Mouse (Mus musculus): ENCODE measurements around the gene E130218I03Rik.

E130218I03Rik gene

DNA sequence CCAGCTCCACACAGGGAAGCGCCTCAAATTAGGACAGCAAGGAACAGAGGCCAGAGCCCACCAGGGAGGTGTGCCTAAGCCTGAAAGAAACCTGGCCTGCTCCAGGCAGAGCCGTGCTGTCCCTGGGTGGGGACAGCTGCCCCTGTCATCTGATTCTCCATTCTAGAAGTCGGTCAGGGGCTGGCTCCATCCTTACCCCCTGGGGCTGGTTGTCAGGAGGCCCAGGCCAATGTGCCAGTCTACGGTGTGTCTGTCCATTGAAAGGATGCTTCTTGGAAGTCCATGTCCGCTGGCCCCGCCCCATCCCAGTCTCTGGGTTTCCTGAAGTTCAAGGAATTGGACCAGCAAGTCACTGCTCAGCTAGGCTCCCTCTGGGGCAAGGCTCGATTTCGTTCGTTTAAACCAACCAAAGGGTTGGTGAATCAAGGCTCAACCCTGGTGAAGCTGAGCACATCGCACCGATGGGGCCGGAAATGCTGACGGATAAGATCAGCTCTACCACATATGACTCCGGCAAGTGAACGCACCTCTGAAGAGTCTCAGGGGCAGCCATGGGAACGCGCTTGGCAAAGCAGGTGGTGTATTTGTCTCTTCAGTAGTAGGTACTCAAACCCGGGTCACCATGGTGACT is 49.7 kb downstream of the E130218I03Rik start:
- no peak for TF ChIP-seq GATA4 (IDR thresholded peaks at IDR 0.05; ENCODE audit: insufficient replicate concordance, low read length)

DNA sequence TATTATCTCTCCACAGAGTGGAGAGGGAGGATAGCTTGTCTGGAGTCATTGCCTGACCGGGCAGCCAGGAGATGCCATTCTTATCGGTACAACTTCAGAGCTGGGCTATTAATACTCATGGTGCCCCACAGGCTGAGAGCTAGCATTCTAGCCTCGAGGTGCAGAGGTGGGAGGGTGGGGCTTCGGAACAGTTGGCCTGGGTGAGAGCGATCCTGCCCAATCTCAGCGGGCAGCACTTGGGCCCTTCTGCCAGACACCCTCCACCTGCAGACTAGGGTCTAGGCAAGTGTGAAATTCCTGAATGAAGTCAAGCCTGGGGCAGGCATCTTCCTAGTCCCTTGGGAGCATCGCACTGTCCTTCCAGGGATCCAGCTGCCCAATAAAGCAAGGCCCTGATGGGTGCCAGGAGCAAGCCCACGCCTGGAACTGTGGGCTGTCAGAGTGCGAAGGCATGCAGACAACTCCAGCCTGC is 50.3 kb downstream of the E130218I03Rik start:
- TF ChIP-seq GATA4 (IDR thresholded peaks at IDR 0.05; ENCODE audit: insufficient replicate concordance, low read length): no peak
